Mouse (Mus musculus): ENCODE measurements around the gene Cep57l1. TPM values are rescaled to one million over a fixed set of nuclear protein-coding genes. Genes with fewer than 3 reads are reported as not detected.
"Not testable (repeated sequence)": the region's sequence is repeated elsewhere in the genome, so short reads cannot be mapped to it uniquely, and the experiment has no call there.

Gene Cep57l1
- 28.0 and 29.2 TPM in 2 replicates for polyA plus RNA-seq (2015; fragmentation: Nextera tagmentation; extraction: Ambion mirVana)

DNA sequence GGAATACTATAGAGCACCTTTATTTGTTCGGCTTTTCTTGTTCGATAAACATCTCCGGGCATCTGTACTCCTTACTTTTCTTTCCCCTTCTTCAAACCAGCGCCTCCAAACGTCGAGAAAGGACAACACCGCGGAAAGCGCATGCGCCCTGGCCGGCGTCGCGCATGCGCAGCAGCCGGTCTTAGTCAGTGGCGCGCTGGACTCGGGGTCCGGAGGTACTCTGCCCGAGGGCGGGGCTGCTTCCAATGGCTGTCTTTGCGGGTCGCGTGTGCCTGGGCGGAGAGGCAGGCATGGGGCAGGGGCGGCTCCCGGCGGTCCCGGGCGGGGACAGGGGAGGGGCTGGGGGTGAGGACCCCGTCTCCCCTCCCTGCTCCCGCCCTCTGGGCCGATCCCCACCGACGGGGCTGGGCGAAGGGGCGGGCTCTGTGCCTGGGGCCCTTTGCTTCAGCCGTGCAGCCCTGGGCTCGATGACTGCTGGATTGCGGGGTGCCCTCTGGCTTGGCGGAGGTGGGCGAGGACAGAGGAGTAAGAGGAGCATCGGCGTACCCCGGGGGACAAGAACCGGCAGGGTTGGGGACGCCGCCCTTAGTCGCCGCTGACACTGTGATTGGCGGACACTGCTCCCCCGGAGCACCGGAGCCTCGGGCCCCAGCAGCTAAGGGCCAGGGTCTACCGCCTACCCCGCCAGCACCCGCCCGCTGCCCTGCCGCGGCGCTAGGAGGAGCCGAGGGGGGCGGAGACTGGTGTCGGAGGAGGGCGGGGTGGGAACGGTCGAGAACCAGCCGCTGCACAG lies at the start of gene Cep57l1, which contains the start of gene Sesn1:
Gene Cep57l1, minus strand, starts transcription at position 101 of the 793 bp plus-strand sequence.
Gene Sesn1, plus strand, starts transcription at position 165 of the 793 bp plus-strand sequence.
- DNase-seq (ENCODE audit: low spot score) = peak; percentile 93

GRCm38 (mm10) chr10:41848721-41849120 lies 39.0 kb upstream of the Cep57l1 start:
- no peak for DNase-seq (ENCODE audit: low spot score)

DNA sequence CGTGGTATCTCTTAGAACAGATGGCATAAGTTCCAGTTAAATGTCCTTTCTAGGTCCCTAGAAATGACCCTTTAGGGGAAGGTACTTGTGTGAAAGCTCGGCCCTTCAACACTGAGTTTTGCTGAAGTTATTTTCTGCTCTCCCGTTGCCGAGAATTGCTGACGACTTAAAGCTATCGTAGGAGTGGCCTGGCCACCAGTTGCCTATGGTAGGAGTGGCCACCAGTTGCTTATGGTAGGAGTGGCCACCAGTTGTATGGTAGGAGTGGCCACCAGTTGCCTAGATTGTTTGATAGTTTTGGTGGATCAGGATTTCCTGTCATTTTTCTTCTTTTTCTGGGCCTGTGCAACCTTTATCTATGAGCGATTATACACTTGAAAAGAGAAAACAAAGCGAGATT lies 38.1 kb upstream of the Cep57l1 start:
- no peak for DNase-seq (ENCODE audit: low spot score)

DNA sequence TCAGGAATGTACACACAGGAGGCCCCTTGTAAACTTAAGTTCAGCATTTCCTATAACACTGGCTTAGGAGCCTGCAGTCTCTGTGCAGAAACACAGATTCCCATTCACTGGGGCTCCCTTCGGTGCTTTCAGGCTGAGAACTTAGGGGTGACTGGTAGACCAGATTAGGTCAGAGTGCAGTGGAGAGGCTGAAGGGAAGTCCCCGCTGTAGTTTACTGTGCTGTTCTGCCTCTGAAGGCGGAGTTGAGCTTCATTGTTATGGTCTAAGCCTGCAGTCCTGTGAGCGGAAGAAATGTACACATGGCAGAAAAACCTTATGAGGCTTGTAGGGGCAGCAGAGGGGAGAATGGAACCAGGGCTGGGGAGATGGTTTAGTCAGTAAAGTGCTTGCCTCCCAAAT lies 29.2 kb upstream of the Cep57l1 start:
- no peak for DNase-seq (ENCODE audit: low spot score)

DNA sequence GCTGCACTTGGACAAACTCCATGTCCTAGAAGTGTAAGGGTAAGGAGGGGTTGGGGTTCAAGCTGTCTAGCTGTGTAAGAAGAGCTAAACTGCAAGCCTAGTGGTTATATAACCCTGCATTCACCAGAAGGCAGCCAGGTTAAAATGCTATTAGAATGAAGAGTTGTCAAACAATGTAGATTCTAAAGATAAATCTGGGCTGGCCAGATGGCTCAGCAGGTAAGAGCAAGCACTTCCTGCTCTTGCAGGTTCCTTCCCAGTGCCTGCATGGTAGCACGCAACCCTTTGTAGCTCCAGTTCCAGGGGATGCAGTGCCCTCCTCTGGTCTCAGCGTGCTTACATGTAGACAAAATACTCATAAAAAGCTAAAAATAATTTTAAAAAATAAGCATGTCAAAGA lies 24.5 kb upstream of the Cep57l1 start:
- DNase-seq (ENCODE audit: low spot score) = peak; percentile 34

- no peak for DNase-seq (ENCODE audit: low spot score)
Observed at GRCm38 (mm10) chr10:41832191-41832590, 22.5 kb upstream of the Cep57l1 start.

DNA sequence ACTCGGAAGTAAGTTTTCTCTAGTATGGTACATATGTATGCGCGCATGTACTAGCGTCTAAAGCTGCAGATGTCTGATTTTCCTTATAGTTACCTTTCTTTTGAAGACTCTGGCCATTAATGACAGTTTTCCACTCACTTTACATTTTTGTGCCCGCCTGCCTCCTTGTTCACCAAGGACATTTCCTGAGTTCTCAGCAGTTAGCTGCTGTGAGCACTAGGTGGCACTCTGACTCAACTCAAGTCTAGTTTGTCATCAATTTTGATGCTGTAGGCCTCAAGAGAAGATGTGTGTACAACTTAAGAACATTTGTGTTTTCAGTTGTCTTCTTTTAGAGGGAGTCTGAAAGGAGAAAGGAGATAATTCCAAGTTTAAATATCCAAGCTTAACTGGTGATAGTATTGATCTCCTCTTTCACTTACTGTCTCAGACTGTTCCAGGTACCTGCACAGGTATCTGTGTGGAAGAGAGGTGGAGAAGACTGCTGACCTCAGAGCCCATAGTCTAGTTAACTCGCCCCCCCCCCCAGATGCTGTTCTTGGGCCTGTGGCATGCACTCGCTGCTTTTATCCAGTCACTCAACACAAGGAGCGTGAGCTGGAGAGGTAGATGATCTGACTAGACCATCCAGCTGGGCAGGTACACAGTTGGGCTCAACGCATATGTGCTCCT lies 21.3 kb upstream of the Cep57l1 start:
- DNase-seq (ENCODE audit: low spot score) = peak; percentile 79

DNA sequence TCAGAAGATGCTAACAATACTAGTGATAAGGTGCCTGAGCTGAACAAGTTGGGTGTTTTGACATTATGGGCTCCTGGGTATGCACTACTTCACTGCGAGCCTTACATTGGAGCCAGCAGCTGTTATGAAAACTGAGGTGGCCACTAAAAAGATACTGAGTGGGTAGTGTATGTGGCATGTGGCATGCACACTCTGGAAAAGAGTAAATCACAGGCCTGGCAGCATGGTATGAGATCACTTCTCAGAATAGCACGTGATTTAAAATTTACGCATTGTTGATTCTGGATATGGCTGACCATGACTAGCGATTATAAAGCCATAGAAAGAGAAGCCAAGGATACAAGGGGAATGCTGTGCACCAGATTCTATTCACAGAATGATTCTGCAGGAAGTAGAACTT lies 20.8 kb upstream of the Cep57l1 start:
- DNase-seq (ENCODE audit: low spot score) = no peak

DNA sequence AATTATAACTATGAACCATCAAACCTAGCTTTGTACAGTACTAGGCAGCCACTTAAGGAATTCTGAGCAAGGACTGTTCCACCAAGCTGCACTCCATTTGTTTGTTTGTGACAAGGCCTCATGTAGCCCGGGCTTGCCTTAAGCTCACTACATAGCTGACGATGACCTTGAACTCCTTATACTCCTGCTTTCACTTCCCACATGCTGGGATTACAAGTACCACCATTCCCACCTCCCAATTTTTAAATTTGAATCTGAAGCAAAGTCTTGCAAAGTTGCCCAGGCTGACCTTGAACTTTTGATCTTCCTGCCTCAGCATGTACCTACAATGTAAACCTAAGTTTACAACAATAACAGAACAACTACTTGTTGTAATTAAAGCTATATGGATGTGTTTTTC lies 20.3 kb upstream of the Cep57l1 start:
- no peak for DNase-seq (ENCODE audit: low spot score)

DNA sequence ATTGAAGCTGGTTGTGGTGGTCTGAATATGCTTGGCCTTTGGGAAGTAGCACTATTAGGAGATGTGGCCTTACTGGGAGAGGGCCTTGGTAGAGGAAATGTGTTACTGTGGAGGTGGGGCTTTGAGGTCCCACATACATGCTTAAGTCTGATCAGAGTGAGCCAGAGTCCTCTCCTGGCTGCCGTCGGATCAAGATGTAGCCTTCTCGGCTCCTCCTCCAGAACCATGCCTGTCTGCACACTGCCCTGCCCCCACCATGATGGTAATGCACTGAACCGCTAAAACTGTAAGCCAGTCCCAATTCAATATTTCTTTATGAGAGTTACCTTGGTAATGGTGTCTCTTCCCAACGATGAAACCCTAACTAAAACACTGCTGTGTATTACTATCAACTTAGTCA lies 19.5 kb upstream of the Cep57l1 start:
- no peak for DNase-seq (ENCODE audit: low spot score)

- DNase-seq (ENCODE audit: low spot score) = no peak
Observed at GRCm38 (mm10) chr10:41827784-41828183, 18.1 kb upstream of the Cep57l1 start.

DNA sequence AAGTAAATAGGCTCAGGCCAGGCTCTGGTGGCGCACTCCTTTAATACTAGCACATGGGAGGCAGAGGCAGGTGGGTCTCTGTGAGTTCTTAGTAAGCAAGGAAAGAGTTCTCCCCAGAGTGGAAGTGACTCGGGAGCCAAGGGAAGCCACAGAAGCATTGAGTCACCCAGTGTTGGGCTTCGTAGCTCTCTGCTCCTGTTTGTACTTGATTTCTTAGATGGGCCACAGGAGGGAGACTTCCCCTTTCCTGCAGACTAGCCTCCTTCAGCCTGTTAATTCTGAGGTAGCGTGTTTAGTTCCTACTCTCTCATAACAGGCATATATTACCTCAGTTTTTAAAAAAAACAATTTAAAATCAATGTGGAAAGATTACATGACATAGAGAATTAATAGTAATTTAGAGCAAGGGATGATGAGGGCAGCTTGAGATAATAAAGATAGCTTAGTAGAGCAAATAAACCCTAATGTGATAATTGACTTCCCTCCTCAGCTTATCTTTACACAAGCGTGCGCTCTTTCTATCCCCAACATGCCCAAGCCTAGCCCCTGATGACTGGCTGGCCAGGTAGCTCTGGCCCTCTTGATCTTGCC lies 16.9 kb upstream of the Cep57l1 start:
- no peak for DNase-seq (ENCODE audit: low spot score)

DNA sequence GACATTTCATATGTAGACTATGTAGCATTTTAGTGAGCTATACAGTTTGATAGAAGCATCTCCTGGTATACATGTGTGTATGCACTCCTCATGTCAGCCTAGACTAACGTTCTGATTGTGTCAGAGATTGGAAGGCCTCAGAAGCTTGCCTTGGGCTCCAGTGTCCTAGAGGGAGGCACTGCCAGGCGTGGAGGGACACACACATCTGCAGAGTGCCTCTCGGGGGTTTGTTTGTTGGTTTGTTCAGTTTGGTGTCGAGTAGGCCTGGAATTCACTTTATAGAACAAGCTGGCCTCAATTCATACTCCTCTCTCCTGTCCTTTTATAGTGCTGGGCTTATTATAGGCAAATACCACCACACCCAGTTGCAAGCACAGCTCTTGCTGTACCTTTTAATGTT lies 16.3 kb upstream of the Cep57l1 start:
- no peak for DNase-seq (ENCODE audit: low spot score)

DNA sequence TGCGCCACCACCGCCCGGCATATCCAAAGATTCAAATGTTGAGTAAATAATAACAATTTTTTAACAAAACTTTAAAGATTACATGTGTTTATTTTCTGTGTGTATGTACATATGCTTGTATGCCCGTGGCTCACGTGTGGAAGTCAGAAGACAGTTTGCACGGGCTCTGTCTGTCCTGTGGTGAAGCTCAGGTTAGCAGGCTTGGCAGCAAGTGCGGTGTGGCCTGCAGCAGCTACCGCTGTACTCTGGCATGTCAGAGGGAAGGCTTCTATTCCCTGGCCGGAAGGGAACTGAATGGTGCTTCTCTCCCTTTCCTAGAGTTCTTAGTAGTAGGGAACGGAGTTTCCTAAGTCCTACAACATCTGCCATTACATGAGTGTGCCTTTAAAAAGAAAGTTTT lies 15.4 kb upstream of the Cep57l1 start:
- no peak for DNase-seq (ENCODE audit: low spot score)

- DNase-seq (ENCODE audit: low spot score) = no peak
Observed at GRCm38 (mm10) chr10:41823916-41824315, 14.2 kb upstream of the Cep57l1 start.

DNA sequence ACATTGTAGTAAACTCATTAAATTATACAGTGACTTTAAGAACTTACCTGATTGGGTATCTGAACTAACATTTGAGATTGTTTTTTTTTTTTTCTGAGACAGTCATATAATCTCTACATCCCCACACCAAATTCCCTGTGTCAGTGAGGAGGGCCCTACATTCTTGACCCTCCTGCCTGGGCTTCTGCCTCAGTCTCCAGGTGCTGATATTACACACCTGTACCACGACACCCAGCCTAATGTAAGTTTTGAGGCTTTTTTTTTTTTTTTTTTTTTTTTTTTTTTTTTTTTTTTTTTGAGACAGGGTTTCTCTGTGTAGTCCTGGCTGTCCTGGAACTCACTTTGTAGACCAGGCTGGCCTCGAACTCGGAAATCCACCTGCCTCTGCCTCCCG lies 13.6 kb upstream of the Cep57l1 start:
- DNase-seq (ENCODE audit: low spot score) = not testable (repeated sequence)

DNA sequence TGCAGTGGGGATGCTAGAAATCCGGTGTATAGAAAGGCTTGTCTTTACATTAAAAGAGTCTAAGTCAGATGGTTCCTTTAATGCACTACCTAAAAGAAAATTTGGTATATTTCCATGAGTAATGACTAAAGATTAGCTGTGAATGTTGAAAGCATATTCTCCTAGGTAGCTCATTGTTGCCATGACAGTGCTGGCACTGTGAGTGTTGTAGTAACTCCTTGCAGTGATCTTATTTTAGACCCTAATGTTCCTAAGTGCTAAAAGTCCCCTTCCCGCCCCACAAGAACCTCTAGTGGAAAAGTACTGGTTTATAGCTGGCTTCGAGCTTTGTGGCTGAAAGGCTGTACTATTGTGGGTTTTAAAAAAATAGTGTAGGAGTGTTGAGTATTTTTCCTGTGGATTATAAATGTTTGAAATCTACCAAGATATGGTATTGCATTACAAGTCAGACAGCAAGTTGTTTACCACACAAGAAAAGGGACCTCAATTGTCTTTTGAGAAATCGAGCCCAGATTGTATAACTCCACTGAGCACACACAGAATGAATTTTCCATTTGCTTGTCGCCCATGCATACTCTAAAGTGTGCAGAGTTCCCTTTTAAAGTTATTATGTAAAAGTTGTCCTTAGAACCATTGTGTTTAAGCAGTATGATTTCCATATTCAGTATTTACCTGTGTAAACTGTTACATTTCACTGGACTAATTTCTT lies 13.1 kb upstream of the Cep57l1 start:
- no peak for DNase-seq (ENCODE audit: low spot score)

GRCm38 (mm10) chr10:41821171-41821570 lies 11.5 kb upstream of the Cep57l1 start:
- DNase-seq (ENCODE audit: low spot score) = no peak

- DNase-seq (ENCODE audit: low spot score) = no peak
Observed at GRCm38 (mm10) chr10:41820401-41820800, 10.7 kb upstream of the Cep57l1 start.

DNA sequence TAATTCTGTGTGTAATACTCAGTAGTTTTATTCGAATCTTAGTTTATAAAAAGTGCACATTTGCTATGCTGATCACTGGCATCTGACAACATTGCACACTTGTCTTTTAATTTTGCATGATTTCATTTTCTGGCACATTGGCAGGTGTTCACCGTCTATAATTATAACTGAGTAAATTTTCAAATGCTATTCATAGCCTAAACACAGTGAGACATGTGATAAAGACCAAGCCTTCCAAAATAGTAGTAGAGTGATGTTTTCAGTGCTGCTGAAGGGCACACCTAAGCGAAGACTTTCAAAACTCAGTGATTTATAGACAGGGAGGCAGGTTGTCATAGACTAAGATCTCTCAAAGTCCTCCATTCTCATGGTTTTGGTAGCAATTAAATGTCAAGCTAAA lies 9.6 kb upstream of the Cep57l1 start:
- no peak for DNase-seq (ENCODE audit: low spot score)

DNA sequence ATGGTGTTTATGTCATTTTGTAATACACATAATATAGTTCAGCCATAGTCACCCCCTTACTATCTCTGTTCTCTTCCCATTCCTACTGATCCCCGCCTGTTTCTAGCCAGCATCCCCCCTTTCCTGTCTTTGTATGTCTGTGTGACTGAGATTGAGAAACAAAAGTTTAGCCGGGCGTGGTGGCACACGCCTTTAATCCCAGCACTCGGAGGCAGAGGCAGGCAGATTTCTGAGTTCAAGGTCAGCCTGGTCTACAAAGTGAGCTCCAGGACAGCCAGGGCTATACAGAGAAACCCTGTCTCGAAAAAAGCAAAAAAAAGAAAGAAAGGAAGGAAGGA lies 9.0 kb upstream of the Cep57l1 start:
- DNase-seq (ENCODE audit: low spot score) = not testable (repeated sequence)
